Mouse (Mus musculus) lung, adult 2 months (tissue): ENCODE measurements around the gene Xrcc1.

ENCODE experiments used
- CTCF ChIP-seq: fragments of 200-500 bp; IDR thresholded peaks from 2 replicates; pipeline ENCODE4 v1.5.1; 2011; ENCODE audit warnings: mild to moderate bottlenecking, low read length, control low read depth; ENCODE audit not compliant: insufficient read depth
- POLR2A ChIP-seq: fragments of 200-500 bp; IDR thresholded peaks from 2 replicates; pipeline ENCODE4 v1.6.1; 2011; ENCODE audit warnings: low read depth, mild to moderate bottlenecking, control low read depth, low read length, borderline replicate concordance; ENCODE audit errors: extremely low read depth

DNA sequence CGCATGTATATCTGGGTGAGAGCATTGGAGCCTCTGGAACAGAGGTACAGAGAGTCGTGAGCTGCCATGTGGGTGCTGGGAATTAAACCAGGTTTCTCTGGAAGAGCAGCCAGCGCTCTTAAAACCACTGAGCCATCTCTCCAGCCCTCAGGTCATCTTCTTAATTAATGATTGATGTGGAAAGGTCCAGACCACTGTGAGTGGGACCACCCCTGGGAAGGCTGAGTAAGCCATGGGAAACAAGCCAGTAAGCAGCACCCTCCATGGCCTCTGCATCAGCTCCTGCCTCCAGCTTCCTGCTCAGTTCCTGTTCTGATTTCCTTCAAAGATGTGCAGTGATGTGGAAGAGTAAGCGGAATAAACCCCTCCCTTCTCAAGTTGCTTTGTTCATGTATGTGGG is 46.1 kb downstream of the Xrcc1 start:
- TF ChIP-seq CTCF, result no peak
- no peak for TF ChIP-seq POLR2A
